16 mouse cellular contexts compared by ENCODE assay signal in the genomic region with DNA sequence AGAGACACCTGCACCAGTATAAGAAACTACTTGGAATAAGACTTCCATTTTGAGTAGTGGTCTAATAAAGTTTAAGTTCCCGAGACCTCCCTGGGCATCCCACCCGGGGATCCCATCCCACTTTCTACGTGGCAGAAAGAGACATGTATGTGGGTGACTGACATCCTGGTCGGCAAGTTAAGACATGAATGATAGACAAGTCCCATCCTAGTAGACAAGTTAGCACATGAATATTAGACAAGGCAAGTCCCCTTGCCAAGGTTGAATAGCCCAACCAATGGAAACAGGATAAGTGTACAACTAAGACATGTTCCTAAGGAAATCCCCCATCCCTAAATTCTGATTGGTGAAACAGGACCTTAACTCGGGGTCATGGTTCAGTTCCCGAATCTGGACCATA. TPM values are rescaled to one million over a fixed set of nuclear protein-coding genes. Genes with fewer than 3 reads are reported as not detected.
DNase-seq lines count a peak whose midpoint lies in the region; TF ChIP-seq lines count a peak whose summit lies in the region.
"Had no signal": no experiment of that assay in that cellular context is flagged by ENCODE, and none has a peak within 500 bp of the region (broad histone marks: within the 10 kb centered on the region; RNA-seq: fewer than 3 reads in every experiment).

No protein-coding gene starts in this region.

- no peak for TF ChIP-seq EP300 in CH12.LX (IDR thresholded peaks at IDR 0.05; ENCODE audit: low read length)

- no peaks in the 10 kb centered on the region for H3K79me2 ChIP-seq in CH12.LX (replicated peaks; ENCODE audit: control insufficient read depth, extremely low read depth, insufficient read depth, poor library complexity, severe bottlenecking)

- no peaks in the 10 kb centered on the region for H3K36me3 ChIP-seq in CH12.LX (replicated peaks in 1 of 2; ENCODE audit: control insufficient read depth in 1 of 2, insufficient read depth in 1 of 2, low read length in 1 of 2)
- H3K36me3 ChIP-seq: G1E had no signal

- dilution Hi-C loops in CH12.LX (cut with MboI; ENCODE audit: extremely low pct_ligation_motif_present, extremely low pct_unique_long_range_greater_than_20kb, low sequenced_read_pairs), result no loop called here

- no peak overlapping the region for H3K27ac ChIP-seq in CH12.LX (ENCODE audit: insufficient read depth, low read depth)

- H3K4me3 ChIP-seq in CH12.LX (replicated peaks in 1 of 3; ENCODE audit: low read depth in 2 of 3, low read length in 2 of 3, poor library complexity in 1 of 3), result no peak overlapping the region

- in situ Hi-C loops in CH12.LX (cut with MboI; ENCODE audit: low pct_ligation_motif_present, low pct_unique_long_range_greater_than_20kb, low sequenced_read_pairs), result no loop called here

- no peak for TF ChIP-seq RAD21 in CH12.LX (IDR thresholded peaks at IDR 0.05; ENCODE audit: low read depth, low read length)

- H3K27me3 ChIP-seq in CH12.LX (replicated peaks), result no peaks in the 10 kb centered on the region
- H3K27me3 ChIP-seq: Patski had no signal

- no peak for TF ChIP-seq POLR2A in CH12.LX (IDR thresholded peaks at IDR 0.05; ENCODE audit: low read depth, low read length)

- no peaks in the 10 kb centered on the region for H3K9me3 ChIP-seq in CH12.LX (replicated peaks; ENCODE audit: low read length)
- H3K9me3 ChIP-seq: G1E had no signal

- H3K9ac ChIP-seq in CH12.LX (ENCODE audit: insufficient read depth, low read depth), result no peak overlapping the region

- TF ChIP-seq CTCF in CH12.LX (conservative IDR thresholded peaks at IDR 0.05 in 1 of 2, IDR thresholded peaks at IDR 0.05 in 1 of 2; ENCODE audit: low read depth in 2 of 2, low read length in 2 of 2), result no peak

- H3K4me2 ChIP-seq in CH12.LX (ENCODE audit: insufficient read depth, low read depth, poor library complexity, severe bottlenecking), result no peak overlapping the region

- DNase-seq in CH12.LX (ENCODE audit: extremely low read depth), result no peak
- DNase-seq in lung, adult 18-20 months, result no peak
- DNase-seq: adrenal gland, adult 2 months; adrenal gland, adult 8-10 months; adrenal gland, postnatal 10 days; adrenal gland, postnatal 14 days; adrenal gland, postnatal 25 days; adrenal gland, postnatal 36 days; B cell, adult 2 months; cerebellum, adult 11 months; cerebellum, adult 11-12 months; cerebellum, adult 18-20 months; cerebellum, adult 2 months; cerebellum, adult 8-10 months had no signal

- H3K4me1 ChIP-seq in CH12.LX (ENCODE audit: control insufficient read depth in 1 of 2, insufficient read depth in 2 of 2), result peaks cover 6 to 12% of the 10 kb centered on the region in 2 experiments

TF ChIP-seq in CH12.LX, 34 proteins besides CTCF, POLR2A, EP300 and RAD21:
- TF ChIP-seq CHD1 (IDR thresholded peaks at IDR 0.05; ENCODE audit: low read depth, low read length) (peak; percentile 91; the same call in 1 of the 2 replicates), MEF2A (IDR thresholded peaks at IDR 0.05; ENCODE audit: borderline replicate concordance, low read depth, low read length) (no peak), ZKSCAN1 (IDR thresholded peaks at IDR 0.05; ENCODE audit: borderline replicate concordance, low read depth, low read length) (no peak)

RNA-seq across cellular contexts. Expression of gene Kif14, which starts 16.6 kb away (rescaled TPM):
- 7.8 and 9.2 TPM in 2 replicates for total RNA-seq in CH12.LX (2012; rRNA removed)
- total RNA-seq in CH12.LX (2014; rRNA removed), result 4.5 and 5.5 TPM in 2 replicates
- 12.0 and 12.7 TPM in 2 replicates for polyA plus RNA-seq in CH12.LX (2012; ENCODE audit: insufficient read length, low read depth)

RNA-seq across cellular contexts. Expression of gene Ddx59, which starts 34.5 kb away (rescaled TPM):
- total RNA-seq in CH12.LX (2012; rRNA removed) (7.2 and 9.0 TPM in 2 replicates), CH12.LX (2014; rRNA removed) (10.9 and 12.2 TPM in 2 replicates)
- 6.9 and 8.1 TPM in 2 replicates for polyA plus RNA-seq in CH12.LX (2012; ENCODE audit: insufficient read length, low read depth)
